Mouse (Mus musculus) hindbrain, embryonic 11.5 days (tissue): Measurements from ENCODE around the gene Nav3. TPM values are rescaled to one million over a fixed set of nuclear protein-coding genes. Genes with fewer than 3 reads are reported as not detected.

Experiments
- ATAC-seq: fragments of 200-750 bp; cut with Nextera tagmentation; 2 replicates; pipeline ENCODE4 v1.8.0; 2017; ENCODE audit warnings: mild to moderate bottlenecking, moderate TSS enrichment, moderate library complexity; ENCODE audit not compliant: low FRiP score
- DNase-seq: peaks from one replicate; pipeline ENCODE4 v3.0.0-alpha.2; 2015; ENCODE audit warnings: low spot score
- H3K27ac ChIP-seq: fragments of 300-500 bp; sonication (generic); 2 replicates; pipeline ENCODE4 v1.5.1; 2014; ENCODE audit warnings: mild to moderate bottlenecking, low read depth, low read length
- H3K27me3 ChIP-seq: fragments of 300-500 bp; sonication (generic); 2 replicates; pipeline ENCODE4 v1.6.1; 2014; ENCODE audit warnings: mild to moderate bottlenecking, low read length, moderate library complexity, mixed read lengths; ENCODE audit not compliant: control insufficient read depth, insufficient read depth
- H3K36me3 ChIP-seq: fragments of 300-500 bp; sonication (generic); 2 replicates; pipeline ENCODE4 v1.6.1; 2014; ENCODE audit warnings: mild to moderate bottlenecking, low read length, moderate library complexity, mixed read lengths; ENCODE audit not compliant: control insufficient read depth, insufficient read depth
- H3K4me1 ChIP-seq: fragments of 300-500 bp; sonication (generic); replicated peaks from 2 replicates; pipeline ENCODE4 v1.6.1; 2014; ENCODE audit warnings: low read length, mixed read lengths; ENCODE audit not compliant: control insufficient read depth, insufficient read depth
- H3K4me2 ChIP-seq: fragments of 300-500 bp; sonication (generic); replicated peaks from 2 replicates; pipeline ENCODE4 v1.6.1; 2014; ENCODE audit warnings: mild to moderate bottlenecking, low read depth, low read length
- H3K4me3 ChIP-seq: fragments of 300-500 bp; sonication (generic); 2 replicates; pipeline ENCODE4 v1.5.1; 2014; ENCODE audit warnings: low read depth, low read length
- H3K9ac ChIP-seq: fragments of 300-500 bp; sonication (generic); 2 replicates; pipeline ENCODE4 v1.6.1; 2014; ENCODE audit warnings: low read depth, low read length
- H3K9me3 ChIP-seq: fragments of 300-500 bp; sonication (generic); 2 replicates; pipeline ENCODE4 v1.6.1; 2016; ENCODE audit warnings: low read length; ENCODE audit not compliant: control insufficient read depth
- WGBS: fragments of 180-500 bp; shearing (Covaris S2); extraction: QIAGEN DNeasy Blood & Tissue Kit; methylation state at CpG from one replicate; pipeline ENCODE4 v1.1.7; 2014; 5-methylcytosine and 5-hydroxymethylcytosine counted together
- polyA plus RNA-seq: library from polyadenylated mRNA; unstranded; fragments of >200 nt; fragmentation: Nextera tagmentation; extraction: Ambion mirVana; gene quantifications from 2 replicates; pipeline ENCODE4 v1.2.1, GENCODE M21; 2014

The Nav3 gene
- 7.9 and 9.2 TPM in 2 replicates for polyA plus RNA-seq

GRCm38 (mm10) chr10:110455838-110456493 is at the start of gene Nav3:
Gene Nav3 (minus strand): TSS chr10:110456204.
- ATAC-seq (peak; percentile 91), DNase-seq (peak; percentile 86)
- Histone ChIP-seq H3K27ac (peak within 1 kb of the TSS; percentile 76), H3K4me2 (peak within 1 kb of the TSS; percentile 82), H3K9ac (peak within 1 kb of the TSS; percentile 80), H3K36me3 (no peaks in the 10 kb centered on the region), H3K4me3 (peak within 1 kb of the TSS; percentile 70), H3K4me1 (no peaks in the 10 kb centered on the region), H3K9me3 (no peaks in the 10 kb centered on the region), H3K27me3 (0 out of 2 replicates have a peak, but pooled peaks cover 2% of the 10 kb centered on the region)
- under 1% methylated on average over 29 of the region's 50 CpGs for WGBS

DNA sequence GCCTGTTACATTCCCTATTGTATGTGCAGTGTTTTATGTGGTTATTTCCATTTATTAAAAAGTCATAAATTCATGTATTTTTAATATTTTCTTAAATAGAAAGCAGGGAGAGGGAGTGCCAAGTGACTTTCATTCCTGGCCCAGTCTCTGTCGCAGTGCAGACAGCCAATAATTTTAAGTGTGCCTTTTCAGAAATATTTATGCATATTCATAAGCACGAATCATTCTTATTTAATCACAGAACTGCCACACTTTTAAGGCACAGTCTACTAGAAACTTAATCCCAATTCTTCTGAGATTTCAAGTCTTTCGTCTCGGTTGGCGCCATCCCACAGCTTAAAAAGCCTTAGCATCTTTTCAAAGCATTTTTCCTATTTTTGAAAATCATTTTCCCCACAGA is 29.3 kb upstream of the Nav3 start:
- Histone ChIP-seq H3K27ac (no peak overlapping the region), H3K9ac (no peak overlapping the region), H3K27me3 (no peaks in the 10 kb centered on the region), H3K4me3 (no peak overlapping the region), H3K9me3 (no peaks in the 10 kb centered on the region), H3K4me2 (no peak overlapping the region), H3K4me1 (no peaks in the 10 kb centered on the region), H3K36me3 (no peaks in the 10 kb centered on the region)
- WGBS, result 86% methylated on average over 5 of the region's 5 CpGs
- DNase-seq, result no peak
- ATAC-seq, result no peak

DNA sequence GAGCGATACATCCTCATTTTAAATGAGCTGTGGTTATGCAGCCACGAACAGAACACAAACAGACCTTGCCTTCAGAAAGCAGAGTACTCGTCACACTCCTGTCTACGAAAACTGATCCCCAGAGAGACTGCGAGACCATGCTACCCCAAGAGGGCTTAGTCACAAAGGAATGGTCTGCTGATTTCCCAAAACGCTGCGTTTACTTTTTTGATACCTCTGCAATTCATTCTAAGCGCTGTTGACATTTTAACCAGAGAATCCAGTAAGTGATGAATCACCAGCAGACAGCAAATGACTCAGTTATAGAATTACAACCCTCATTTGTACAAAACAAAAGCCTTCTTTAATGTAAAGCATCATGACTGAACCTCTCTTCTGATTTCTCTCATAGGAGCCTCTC is 28.8 kb upstream of the Nav3 start:
- Histone ChIP-seq H3K9ac (no peak overlapping the region), H3K27me3 (no peaks in the 10 kb centered on the region), H3K4me3 (no peak overlapping the region), H3K9me3 (no peaks in the 10 kb centered on the region), H3K36me3 (no peaks in the 10 kb centered on the region), H3K27ac (no peak overlapping the region), H3K4me2 (no peak overlapping the region), H3K4me1 (no peaks in the 10 kb centered on the region)
- WGBS, result 75% methylated on average over 8 of the region's 8 CpGs
- ATAC-seq (no peak), DNase-seq (no peak)

- Histone ChIP-seq H3K4me3 (no peak overlapping the region), H3K4me2 (no peak overlapping the region), H3K27me3 (no peaks in the 10 kb centered on the region), H3K4me1 (no peaks in the 10 kb centered on the region), H3K36me3 (no peaks in the 10 kb centered on the region), H3K9me3 (no peaks in the 10 kb centered on the region), H3K27ac (no peak overlapping the region), H3K9ac (no peak overlapping the region)
- WGBS, result 85% methylated on average over 3 of the region's 3 CpGs
- DNase-seq, result no peak
- no peak for ATAC-seq
These were observed 23.2 kb upstream of the Nav3 start for GRCm38 (mm10) chr10:110479189-110479588.

DNA sequence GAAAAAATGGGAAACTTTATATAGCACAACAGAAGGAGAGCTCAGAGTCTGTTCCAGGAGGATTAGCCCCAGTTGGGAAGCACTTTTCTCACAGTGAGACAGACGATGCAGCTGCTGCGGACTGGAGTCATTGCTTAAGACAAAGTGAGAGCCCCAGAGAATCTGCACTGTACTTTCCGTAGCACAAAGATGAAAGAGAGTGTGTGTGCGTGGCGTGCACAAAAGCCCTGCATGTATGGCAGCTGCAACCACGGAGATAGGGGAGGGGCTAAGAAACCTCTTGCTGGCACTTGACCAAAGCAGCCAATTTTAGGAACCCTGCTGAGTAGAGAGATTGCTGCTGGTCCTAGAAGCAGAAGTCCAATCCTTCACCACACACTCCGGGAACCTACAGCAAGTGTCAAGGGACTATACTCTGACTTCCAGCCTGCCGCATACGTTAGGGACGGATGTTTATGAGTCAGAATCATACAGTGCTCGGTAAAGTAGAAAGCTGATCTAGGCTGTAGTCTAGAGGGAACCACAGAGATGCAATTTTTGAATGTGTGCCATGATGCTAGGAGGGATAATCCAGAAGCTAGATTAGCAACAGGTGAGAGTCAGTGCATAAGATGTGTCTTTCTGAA is 21.8 kb upstream of the Nav3 start:
- no peak overlapping the region for H3K4me2 ChIP-seq
- no peak overlapping the region for H3K27ac ChIP-seq
- peak; percentile 15 for DNase-seq

DNA sequence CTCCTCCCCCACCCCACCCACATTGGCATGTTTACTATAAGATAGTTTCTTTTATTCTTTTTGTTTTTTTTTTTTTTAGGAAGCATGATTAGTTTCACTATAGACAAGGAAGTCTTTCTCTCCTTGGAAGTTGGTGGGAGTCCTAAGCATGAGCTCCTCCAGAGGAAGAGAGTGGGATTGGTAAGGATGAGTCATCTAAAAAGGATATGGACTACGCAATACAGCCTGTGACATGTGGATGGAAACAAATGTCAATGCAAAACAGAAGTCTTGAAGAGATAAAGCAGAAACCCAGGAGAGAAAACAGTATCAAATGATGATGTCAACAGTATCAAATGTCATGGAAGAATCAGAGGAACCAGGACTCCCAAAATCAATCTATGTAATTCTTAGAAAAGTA is 18.1 kb upstream of the Nav3 start:
- no peaks in the 10 kb centered on the region for H3K4me1 ChIP-seq
- WGBS, result 89% methylated on average over 1 of the region's 1 CpGs
- ATAC-seq, result no peak

More for the DNA sequence above, 21.8 kb upstream of the Nav3 start:
- no peaks in the 10 kb centered on the region for H3K9me3 ChIP-seq
- H3K36me3 ChIP-seq, result no peaks in the 10 kb centered on the region
- H3K9ac ChIP-seq, result no peak overlapping the region
- H3K4me3 ChIP-seq, result no peak overlapping the region
- peak; percentile 82 for ATAC-seq
- H3K27me3 ChIP-seq, result no peaks in the 10 kb centered on the region
- WGBS, result 56% methylated on average over 11 of the region's 11 CpGs
- H3K4me1 ChIP-seq, result no peaks in the 10 kb centered on the region

DNA sequence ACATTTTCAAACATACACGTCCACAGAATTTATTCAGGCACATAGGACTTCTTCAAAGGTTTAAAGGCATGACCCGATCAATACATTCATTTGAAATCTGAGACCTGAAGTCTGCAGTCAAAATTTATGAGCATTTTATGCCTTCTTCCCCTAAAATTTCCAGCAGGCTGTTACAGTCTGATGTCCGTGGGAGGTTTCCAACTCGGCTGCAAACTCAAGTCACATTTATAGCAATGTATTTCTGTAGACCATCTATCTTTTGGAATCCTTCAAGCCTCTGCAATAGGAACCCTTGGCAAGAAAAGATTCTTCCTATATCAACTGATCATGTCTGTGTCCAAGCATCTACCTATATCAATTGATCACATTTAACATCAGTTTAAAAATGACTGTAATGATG is 13.4 kb upstream of the Nav3 start:
- H3K36me3 ChIP-seq, result no peaks in the 10 kb centered on the region
- H3K9ac ChIP-seq, result no peak overlapping the region
- no peaks in the 10 kb centered on the region for H3K9me3 ChIP-seq
- no peaks in the 10 kb centered on the region for H3K27me3 ChIP-seq
- H3K4me1 ChIP-seq, result no peaks in the 10 kb centered on the region
- whole genome bisulfite sequencing, result 88% methylated on average over 4 of the region's 4 CpGs
- H3K27ac ChIP-seq, result no peak overlapping the region
- no peak for DNase-seq
- no peak overlapping the region for H3K4me2 ChIP-seq
- no peak overlapping the region for H3K4me3 ChIP-seq
- ATAC-seq, result no peak

More for the DNA sequence above, 18.1 kb upstream of the Nav3 start:
- Histone ChIP-seq H3K27ac (no peak overlapping the region), H3K4me3 (no peak overlapping the region), H3K9me3 (no peaks in the 10 kb centered on the region), H3K36me3 (no peaks in the 10 kb centered on the region), H3K27me3 (no peaks in the 10 kb centered on the region), H3K9ac (no peak overlapping the region), H3K4me2 (no peak overlapping the region)
- no peak for DNase-seq

DNA sequence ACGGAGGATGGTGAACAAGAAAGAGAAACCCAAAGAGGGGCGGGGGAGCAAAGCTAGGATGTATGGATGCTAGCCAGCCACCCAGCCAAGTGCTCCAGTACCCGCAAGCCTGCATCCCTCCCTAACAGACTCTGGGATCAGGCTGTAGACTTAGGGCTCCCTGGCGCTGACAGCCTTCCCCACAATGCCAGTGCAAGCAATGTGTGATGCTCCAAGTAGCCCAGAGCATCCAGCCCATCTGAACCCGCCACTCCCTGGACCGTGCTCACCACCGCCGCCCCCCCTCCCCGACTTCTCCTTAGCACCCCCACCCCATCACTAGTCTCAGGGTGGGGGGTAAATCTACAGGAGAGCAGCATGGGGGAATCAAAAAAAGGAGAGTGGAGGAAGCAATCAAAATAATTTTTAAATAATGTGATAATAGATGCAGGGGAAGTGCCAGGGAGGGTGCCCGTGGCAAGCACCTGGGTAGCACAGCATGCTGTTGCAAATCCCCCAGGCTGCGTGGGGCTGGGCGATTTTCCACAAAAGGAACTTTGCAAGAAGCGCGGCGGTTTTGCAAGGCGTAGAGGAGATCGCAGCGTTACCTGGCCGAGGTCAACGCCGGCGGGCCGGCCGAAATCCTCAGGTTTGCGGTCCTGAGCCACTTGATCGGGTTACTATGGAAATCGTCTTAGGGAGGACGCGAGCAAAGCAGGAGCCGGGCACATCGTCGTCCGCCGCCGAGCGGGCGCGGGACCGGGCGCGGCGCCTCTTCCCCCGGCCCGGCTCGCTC is 754 bp downstream of the Nav3 start:
- H3K36me3 ChIP-seq, result no peaks in the 10 kb centered on the region
- DNase-seq (peak; percentile 51), ATAC-seq (peak; percentile 78)
- H3K9me3 ChIP-seq, result no peaks in the 10 kb centered on the region
- 2% methylated on average over 39 of the region's 45 CpGs for WGBS
- peak overlapping the region; percentile 82 for H3K4me2 ChIP-seq
- peak overlapping the region; percentile 76 for H3K27ac ChIP-seq
- no peaks in the 10 kb centered on the region for H3K4me1 ChIP-seq
- H3K9ac ChIP-seq, result peak overlapping the region; percentile 80
- peak overlapping the region; percentile 70 for H3K4me3 ChIP-seq
- H3K27me3 ChIP-seq, result 0 out of 2 replicates have a peak, but pooled peaks cover 2% of the 10 kb centered on the region
